Mouse (Mus musculus) liver, adult 2 months (tissue): ENCODE measurements around the gene Numbl.

Source experiments
- CTCF ChIP-seq: fragments of 200-500 bp; IDR thresholded peaks from 2 replicates; pipeline ENCODE4 v1.5.1; 2011; ENCODE audit warnings: low read depth, low read length, control low read depth
- POLR2A ChIP-seq: fragments of 200-500 bp; IDR thresholded peaks from 2 replicates; pipeline ENCODE4 v1.6.1; 2011; ENCODE audit warnings: low read length, control low read depth; ENCODE audit not compliant: insufficient read depth; ENCODE audit errors: extremely low read depth

GRCm38 (mm10) chr7:27224877-27225575 lies 33.2 kb upstream of the Numbl start:
- TF ChIP-seq POLR2A (no peak), CTCF (no peak)
